Mouse (Mus musculus) heart, embryonic 13.5 days (tissue): Measurements from ENCODE around the gene 4430402I18Rik. TPM values are rescaled to one million over a fixed set of nuclear protein-coding genes. Genes with fewer than 3 reads are reported as not detected.

Experiments used
- ATAC-seq: fragments of 200-750 bp; cut with Nextera tagmentation; 2 replicates; pipeline ENCODE4 v1.8.0; 2017; ENCODE audit warnings: moderate TSS enrichment; ENCODE audit not compliant: insufficient number of reproducible peaks, low FRiP score, low TSS enrichment; ENCODE audit errors: extremely low read depth
- H3K27ac ChIP-seq: fragments of 300-500 bp; sonication (generic); replicated peaks from 2 replicates; pipeline ENCODE4 v1.5.1; 2015; ENCODE audit warnings: moderate library complexity, mild to moderate bottlenecking, inconsistent platforms
- H3K27me3 ChIP-seq: fragments of 300-500 bp; sonication (generic); replicated peaks from 2 replicates; pipeline ENCODE4 v1.6.1; 2015; ENCODE audit warnings: mild to moderate bottlenecking, inconsistent platforms
- H3K36me3 ChIP-seq: fragments of 300-500 bp; sonication (generic); 2 replicates; pipeline ENCODE4 v1.6.1; 2015; ENCODE audit warnings: mild to moderate bottlenecking, inconsistent platforms
- H3K4me1 ChIP-seq: fragments of 300-500 bp; sonication (generic); 2 replicates; pipeline ENCODE4 v1.6.1; 2015; ENCODE audit warnings: inconsistent platforms
- H3K4me2 ChIP-seq: fragments of 300-500 bp; sonication (generic); 2 replicates; pipeline ENCODE4 v1.6.1; 2015; ENCODE audit warnings: inconsistent platforms, mild to moderate bottlenecking, moderate library complexity
- H3K4me3 ChIP-seq: fragments of 300-500 bp; sonication (generic); 2 replicates; pipeline ENCODE4 v1.5.1; 2015; ENCODE audit warnings: moderate library complexity, mild to moderate bottlenecking, inconsistent platforms
- H3K9ac ChIP-seq: fragments of 300-500 bp; sonication (generic); 2 replicates; pipeline ENCODE4 v1.6.1; 2015; ENCODE audit warnings: inconsistent platforms, mild to moderate bottlenecking, moderate library complexity
- H3K9me3 ChIP-seq: fragments of 300-500 bp; sonication (generic); 2 replicates; pipeline ENCODE4 v1.6.1; 2016; ENCODE audit warnings: inconsistent platforms
- WGBS: fragments of 180-500 bp; shearing (Covaris S2); methylation state at CpG from one replicate; pipeline ENCODE4 v1.1.7; 2015; ENCODE audit warnings: mixed read lengths; 5-methylcytosine and 5-hydroxymethylcytosine counted together
- polyA plus RNA-seq: library from polyadenylated mRNA; unstranded; fragments of >200 nt; fragmentation: Nextera tagmentation; extraction: Ambion mirVana; gene quantifications from 2 replicates; pipeline ENCODE4 v1.2.1, GENCODE M21; 2015

4430402I18Rik gene
- polyA plus RNA-seq, 1 experiment from 2014 or later = 6.8 TPM

DNA sequence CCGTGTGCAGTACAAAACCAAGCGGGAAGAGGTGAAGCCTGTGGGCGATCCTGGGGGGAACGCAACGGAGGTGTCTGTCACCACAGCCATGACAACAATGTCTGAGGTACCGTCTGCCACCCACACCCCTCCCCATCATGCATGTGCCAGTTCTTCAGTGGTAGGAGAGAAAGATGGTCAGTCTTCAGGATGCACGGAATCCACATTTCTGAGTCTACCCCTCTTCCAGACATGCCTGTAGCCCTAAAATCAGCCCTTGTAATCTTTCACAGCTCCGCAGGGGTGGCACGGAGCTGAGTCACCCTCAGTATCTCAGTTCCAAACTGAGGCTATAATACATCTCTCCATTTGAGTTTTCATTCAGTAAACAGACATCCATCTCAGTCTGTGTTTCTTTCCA is 70.1 kb downstream of the 4430402I18Rik start:
- Histone ChIP-seq H3K4me1 (no peaks in the 10 kb centered on the region), H3K4me3 (no peak overlapping the region), H3K36me3 (no peaks in the 10 kb centered on the region), H3K27me3 (no peaks in the 10 kb centered on the region), H3K9ac (no peak overlapping the region), H3K4me2 (no peak overlapping the region), H3K27ac (no peak overlapping the region), H3K9me3 (no peaks in the 10 kb centered on the region)
- WGBS = 66% methylated on average over 9 of the region's 9 CpGs
- no peak for ATAC-seq

DNA sequence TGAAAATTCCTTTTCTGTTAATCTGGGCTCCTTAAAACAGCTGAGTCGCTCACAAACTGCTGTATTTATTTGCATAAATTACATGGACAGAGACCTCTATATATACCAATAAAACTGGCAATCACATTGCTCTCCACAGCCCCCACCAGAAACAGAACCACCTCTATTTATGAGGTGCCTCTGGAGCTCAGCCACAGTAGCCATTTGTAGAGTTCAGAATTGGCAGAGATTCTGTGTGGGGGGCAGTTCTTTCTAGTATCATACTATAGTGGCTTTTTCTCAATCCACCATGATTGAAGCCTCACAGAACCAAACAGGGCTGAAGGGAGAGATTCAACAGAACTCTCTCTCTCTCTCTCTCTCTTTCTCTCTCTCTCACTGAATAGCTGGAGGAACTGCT is 71.0 kb downstream of the 4430402I18Rik start:
- Histone ChIP-seq H3K36me3 (no peaks in the 10 kb centered on the region), H3K9ac (no peak overlapping the region), H3K4me1 (no peaks in the 10 kb centered on the region), H3K4me3 (no peak overlapping the region), H3K27ac (no peak overlapping the region), H3K9me3 (no peaks in the 10 kb centered on the region), H3K4me2 (no peak overlapping the region), H3K27me3 (no peaks in the 10 kb centered on the region)
- 69% methylated on average over 1 of the region's 1 CpGs for WGBS
- ATAC-seq = no peak

GRCm38 (mm10) chr19:28891864-28892263 is 75.7 kb downstream of the 4430402I18Rik start:
- no peak for ATAC-seq
- H3K27me3 ChIP-seq = no peaks in the 10 kb centered on the region
- H3K27ac ChIP-seq = no peak overlapping the region
- H3K4me2 ChIP-seq = no peak overlapping the region
- no peak overlapping the region for H3K4me3 ChIP-seq
- no peaks in the 10 kb centered on the region for H3K36me3 ChIP-seq
- H3K4me1 ChIP-seq = peaks cover 16% of the 10 kb centered on the region
- WGBS = 85% methylated on average over 1 of the region's 1 CpGs
- H3K9me3 ChIP-seq = no peaks in the 10 kb centered on the region
- no peak overlapping the region for H3K9ac ChIP-seq

DNA sequence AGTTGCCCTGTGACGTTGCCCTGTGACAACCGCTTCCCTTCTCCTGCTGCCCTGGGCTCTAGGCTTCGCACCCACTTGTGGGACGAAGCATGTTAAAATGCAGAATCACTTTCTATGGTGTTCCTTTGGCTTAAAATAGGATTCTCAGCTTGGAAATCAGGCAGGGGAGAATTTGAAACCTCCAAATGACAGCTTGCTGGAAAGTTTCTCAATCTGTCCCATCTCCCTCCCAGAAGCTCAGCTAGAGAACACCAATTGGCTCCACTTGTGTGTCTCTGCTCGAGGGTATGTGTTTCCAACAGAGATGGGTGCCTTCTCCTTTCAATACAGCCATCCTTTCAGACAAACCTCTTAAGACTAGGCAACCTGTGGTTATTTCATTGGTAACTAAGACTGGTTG is 76.4 kb downstream of the 4430402I18Rik start:
- Histone ChIP-seq H3K4me1 (peaks cover 16% of the 10 kb centered on the region), H3K4me3 (no peak overlapping the region), H3K4me2 (no peak overlapping the region), H3K27me3 (no peaks in the 10 kb centered on the region), H3K36me3 (no peaks in the 10 kb centered on the region), H3K27ac (no peak overlapping the region), H3K9ac (no peak overlapping the region), H3K9me3 (no peaks in the 10 kb centered on the region)
- no peak for ATAC-seq
- WGBS = 25% methylated on average over 5 of the region's 5 CpGs

- WGBS = 48% methylated on average over 3 of the region's 3 CpGs
- no peak for ATAC-seq
Observed at GRCm38 (mm10) chr19:28889251-28889650, 78.3 kb downstream of the 4430402I18Rik start.

GRCm38 (mm10) chr19:28888496-28888895 is 79.1 kb downstream of the 4430402I18Rik start:
- Histone ChIP-seq H3K4me2 (no peak overlapping the region), H3K4me1 (peaks cover 17% of the 10 kb centered on the region), H3K9ac (no peak overlapping the region), H3K27ac (no peak overlapping the region), H3K36me3 (no peaks in the 10 kb centered on the region), H3K4me3 (no peak overlapping the region), H3K27me3 (no peaks in the 10 kb centered on the region), H3K9me3 (no peaks in the 10 kb centered on the region)
- no peak for ATAC-seq
- WGBS = 28% methylated on average over 1 of the region's 1 CpGs

More at GRCm38 (mm10) chr19:28889251-28889650, 78.3 kb downstream of the 4430402I18Rik start:
- Histone ChIP-seq H3K9me3 (no peaks in the 10 kb centered on the region), H3K4me3 (no peak overlapping the region), H3K4me2 (no peak overlapping the region), H3K27ac (no peak overlapping the region), H3K4me1 (peaks cover 16% of the 10 kb centered on the region), H3K27me3 (no peaks in the 10 kb centered on the region), H3K36me3 (no peaks in the 10 kb centered on the region), H3K9ac (no peak overlapping the region)

GRCm38 (mm10) chr19:28883126-28883525 is 84.5 kb downstream of the 4430402I18Rik start:
- Histone ChIP-seq H3K27ac (no peak overlapping the region), H3K36me3 (no peaks in the 10 kb centered on the region), H3K4me2 (no peak overlapping the region), H3K27me3 (no peaks in the 10 kb centered on the region), H3K9me3 (no peaks in the 10 kb centered on the region), H3K4me1 (peaks cover 5% of the 10 kb centered on the region; the same call in 1 of the 2 replicates), H3K4me3 (no peak overlapping the region), H3K9ac (no peak overlapping the region)
- WGBS = 55% methylated on average over 1 of the region's 1 CpGs
- ATAC-seq = no peak

GRCm38 (mm10) chr19:28879476-28879875 is 88.1 kb downstream of the 4430402I18Rik start:
- Histone ChIP-seq H3K9me3 (no peaks in the 10 kb centered on the region), H3K36me3 (no peaks in the 10 kb centered on the region), H3K27ac (no peak overlapping the region), H3K4me1 (0 out of 2 replicates have a peak, but pooled peaks cover 5% of the 10 kb centered on the region), H3K4me2 (no peak overlapping the region), H3K27me3 (no peaks in the 10 kb centered on the region), H3K9ac (no peak overlapping the region), H3K4me3 (no peak overlapping the region)
- ATAC-seq = no peak
- WGBS = 86% methylated on average over 2 of the region's 2 CpGs

DNA sequence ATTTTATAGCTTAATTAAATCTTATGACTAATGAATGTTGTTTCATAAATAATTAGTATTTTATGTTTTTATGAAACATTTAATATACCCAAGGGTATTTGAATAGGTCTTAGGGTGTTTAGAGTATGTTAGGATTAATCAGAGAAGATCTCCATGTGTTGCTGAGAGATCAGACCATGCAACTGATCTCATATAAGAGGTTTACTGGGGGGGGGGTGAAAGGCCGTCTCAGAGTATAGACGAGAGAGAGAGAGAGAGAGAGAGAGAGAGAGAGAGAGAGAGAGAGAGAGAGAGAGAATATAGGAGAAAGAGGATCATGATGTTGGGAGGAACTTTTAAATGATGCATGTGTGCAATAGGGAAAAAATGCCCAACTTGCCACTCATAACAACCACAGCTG is 97.2 kb downstream of the 4430402I18Rik start:
- Histone ChIP-seq H3K4me1 (no peaks in the 10 kb centered on the region), H3K27me3 (no peaks in the 10 kb centered on the region), H3K36me3 (no peaks in the 10 kb centered on the region), H3K9ac (no peak overlapping the region), H3K27ac (no peak overlapping the region), H3K4me2 (no peak overlapping the region), H3K4me3 (no peak overlapping the region), H3K9me3 (no peaks in the 10 kb centered on the region)
- WGBS = 60% methylated on average over 2 of the region's 2 CpGs
- no peak for ATAC-seq

- 76% methylated on average over 6 of the region's 6 CpGs for WGBS
- Histone ChIP-seq H3K9me3 (no peaks in the 10 kb centered on the region), H3K4me1 (no peaks in the 10 kb centered on the region), H3K4me2 (no peak overlapping the region), H3K4me3 (no peak overlapping the region), H3K27me3 (no peaks in the 10 kb centered on the region), H3K27ac (no peak overlapping the region), H3K9ac (no peak overlapping the region), H3K36me3 (no peaks in the 10 kb centered on the region)
- ATAC-seq = no peak
Observed at GRCm38 (mm10) chr19:28869251-28869855, 98.2 kb downstream of the 4430402I18Rik start.

- no peak for ATAC-seq
- H3K9me3 ChIP-seq = no peaks in the 10 kb centered on the region
- H3K27ac ChIP-seq = no peak overlapping the region
- H3K4me3 ChIP-seq = no peak overlapping the region
- no peaks in the 10 kb centered on the region for H3K36me3 ChIP-seq
- H3K9ac ChIP-seq = no peak overlapping the region
- no peaks in the 10 kb centered on the region for H3K27me3 ChIP-seq
- WGBS = 91% methylated on average over 1 of the region's 1 CpGs
- no peaks in the 10 kb centered on the region for H3K4me1 ChIP-seq
- no peak overlapping the region for H3K4me2 ChIP-seq
Observed at GRCm38 (mm10) chr19:28865501-28865900, 102.1 kb downstream of the 4430402I18Rik start.

- H3K27ac ChIP-seq = no peak overlapping the region
- WGBS = 75% methylated on average over 6 of the region's 6 CpGs
- no peak overlapping the region for H3K4me2 ChIP-seq
- ATAC-seq = no peak
- H3K4me1 ChIP-seq = no peaks in the 10 kb centered on the region
- no peaks in the 10 kb centered on the region for H3K27me3 ChIP-seq
- no peak overlapping the region for H3K4me3 ChIP-seq
- H3K9me3 ChIP-seq = no peaks in the 10 kb centered on the region
- H3K9ac ChIP-seq = no peak overlapping the region
- no peaks in the 10 kb centered on the region for H3K36me3 ChIP-seq
Observed at GRCm38 (mm10) chr19:28864981-28865380, 102.6 kb downstream of the 4430402I18Rik start.
